Mouse (Mus musculus) CH12.LX (cell line): Measurements from ENCODE around the gene Zfp697.

Experiments
- CTCF ChIP-seq, 2 experiments: IDR thresholded peaks in 1 of 2; conservative IDR thresholded peaks in 1 of 2; 2 replicates each; pipeline ENCODE4 v1.5.1; 2011 to 2012; ENCODE audit warnings: low read depth in 2 of 2, low read length in 2 of 2, improper control_type of control experiment in 1 of 2, inconsistent platforms in 1 of 2, mild to moderate bottlenecking in 1 of 2, moderate library complexity in 1 of 2
- ELF1 ChIP-seq: IDR thresholded peaks from 2 replicates; pipeline ENCODE4 v1.6.1; 2014; ENCODE audit warnings: low read depth, mild to moderate bottlenecking, inconsistent platforms, low read length, improper control_type of control experiment
- EP300 ChIP-seq: IDR thresholded peaks from 2 replicates; pipeline ENCODE4 v1.6.1; 2011; ENCODE audit warnings: low read length, improper control_type of control experiment
- MAFK ChIP-seq: IDR thresholded peaks from 2 replicates; pipeline ENCODE4 v1.6.1; 2011; ENCODE audit warnings: low read length, improper control_type of control experiment; ENCODE audit not compliant: insufficient replicate concordance
- MAZ ChIP-seq: IDR thresholded peaks from 2 replicates; pipeline ENCODE4 v1.6.1; 2012; ENCODE audit warnings: low read depth, mild to moderate bottlenecking, inconsistent platforms, low read length, improper control_type of control experiment, moderate library complexity
- MEF2A ChIP-seq: IDR thresholded peaks from 2 replicates; pipeline ENCODE4 v1.6.1; 2014; ENCODE audit warnings: low read depth, mild to moderate bottlenecking, inconsistent platforms, low read length, improper control_type of control experiment, borderline replicate concordance
- NRF1 ChIP-seq: IDR thresholded peaks from 2 replicates; pipeline ENCODE4 v1.6.1; 2014; ENCODE audit warnings: low read depth, mild to moderate bottlenecking, inconsistent platforms, low read length, improper control_type of control experiment, moderate library complexity
- ZKSCAN1 ChIP-seq: IDR thresholded peaks from 2 replicates; pipeline ENCODE4 v1.6.1; 2012; ENCODE audit warnings: low read depth, inconsistent platforms, low read length, improper control_type of control experiment, borderline replicate concordance

GRCm38 (mm10) chr3:98356632-98357370 lies 25.5 kb upstream of the Zfp697 start:
- TF ChIP-seq CTCF (conservative IDR thresholded peaks at IDR 0.05 in 1 of 2, IDR thresholded peaks at IDR 0.05 in 1 of 2; ENCODE audit: low read depth in 2 of 2, low read length in 2 of 2) (no peak), NRF1 (no peak), EP300 (no peak), MAZ (no peak), MEF2A (no peak), ZKSCAN1 (no peak), ELF1 (no peak), MAFK (no peak)
